Comparison of ENCODE assay signal across 23 mouse cellular contexts in genomic region chr5:48187819-48188218, GRCm38 (mm10).
A peak's percentile ranks its signal among the peaks of the same experiment; 100 is the strongest.
DNase-seq lines count a peak whose midpoint lies in the region; ATAC-seq and TF ChIP-seq lines count a peak whose summit lies in the region.
"Had no signal": no experiment of that assay in that cellular context is flagged by ENCODE, and none has a peak within 500 bp of the region (broad histone marks: within the 10 kb centered on the region; RNA-seq: fewer than 3 reads in every experiment).

No protein-coding gene starts in this region.

- WGBS in embryonic facial prominence, embryonic 14.5 days = 77% methylated on average over 4 of the region's 4 CpGs
- 89% methylated on average over 4 of the region's 4 CpGs for WGBS in embryonic facial prominence, embryonic 10.5 days
- WGBS in forebrain, embryonic 15.5 days = 69% methylated on average over 4 of the region's 4 CpGs
- WGBS in forebrain, embryonic 13.5 days = 87% methylated on average over 4 of the region's 4 CpGs
- 70% methylated on average over 4 of the region's 4 CpGs for WGBS in forebrain, postnatal 0 days
- WGBS in forebrain, embryonic 10.5 days = 93% methylated on average over 4 of the region's 4 CpGs

- no peak for ATAC-seq in embryonic facial prominence, embryonic 14.5 days (ENCODE audit: low read depth)
- 0 out of 2 replicates have a peak, but pooled peaks have one; percentile 46 for ATAC-seq in forebrain, embryonic 15.5 days (replicated peaks)
- no peak for ATAC-seq in forebrain, embryonic 13.5 days
- peak; percentile 55 for ATAC-seq in forebrain, postnatal 0 days
- ATAC-seq: activated CD4-positive, CD25-positive, alpha-beta regulatory T cell, adult 4 months; CD4-positive, CD25-positive, alpha-beta regulatory T cell, adult 4 months; Patski had no signal

- peak; percentile 24 for DNase-seq in embryonic facial prominence, embryonic 14.5 days (ENCODE audit: low spot score)
- DNase-seq in embryonic facial prominence, embryonic 10.5 days (ENCODE audit: low spot score) = no peak
- DNase-seq in forebrain, postnatal 0 days = no peak
- DNase-seq in forebrain, embryonic 10.5 days (ENCODE audit: extremely low spot score, low spot score) = no peak
- DNase-seq in adipocyte (ENCODE audit: low spot score) = peak; percentile 17
- DNase-seq in kidney, adult 18-20 months = no peak
- DNase-seq: adrenal gland, adult 2 months; adrenal gland, postnatal 10 days; adrenal gland, postnatal 25 days; B cell, adult 2 months; cerebellum, adult 11-12 months; cerebellum, adult 2 months; cerebellum, adult 9-10 months; cerebellum, postnatal 10 days; cerebellum, postnatal 25 days had no signal

- no peak for TF ChIP-seq CTCF in forebrain, postnatal 0 days (IDR thresholded peaks at IDR 0.05; ENCODE audit: low read depth)

- no peaks in the 10 kb centered on the region for H3K4me1 ChIP-seq in embryonic facial prominence, embryonic 14.5 days (ENCODE audit: control insufficient read depth, insufficient read depth, low read length)
- H3K4me1 ChIP-seq in embryonic facial prominence, embryonic 10.5 days = 0 out of 2 replicates have a peak, but pooled peaks cover 5% of the 10 kb centered on the region
- H3K4me1 ChIP-seq in forebrain, embryonic 15.5 days = no peaks in the 10 kb centered on the region
- no peaks in the 10 kb centered on the region for H3K4me1 ChIP-seq in forebrain, embryonic 13.5 days
- no peaks in the 10 kb centered on the region for H3K4me1 ChIP-seq in forebrain, postnatal 0 days (ENCODE audit: insufficient read depth)
- no peaks in the 10 kb centered on the region for H3K4me1 ChIP-seq in forebrain, embryonic 10.5 days
- H3K4me1 ChIP-seq: embryonic facial prominence, embryonic 13.5 days had no signal

- H3K9ac ChIP-seq in embryonic facial prominence, embryonic 14.5 days (ENCODE audit: low read depth, low read length) = no peak overlapping the region
- no peak overlapping the region for H3K9ac ChIP-seq in forebrain, embryonic 15.5 days (replicated peaks)
- H3K9ac ChIP-seq in forebrain, embryonic 13.5 days = no peak overlapping the region
- H3K9ac ChIP-seq in forebrain, postnatal 0 days = no peak overlapping the region
- H3K9ac ChIP-seq: embryonic facial prominence, embryonic 13.5 days had no signal

- no peak overlapping the region for H3K4me2 ChIP-seq in embryonic facial prominence, embryonic 14.5 days (ENCODE audit: low read depth, low read length)
- no peak overlapping the region for H3K4me2 ChIP-seq in forebrain, embryonic 15.5 days (replicated peaks)
- no peak overlapping the region for H3K4me2 ChIP-seq in forebrain, embryonic 13.5 days
- H3K4me2 ChIP-seq in forebrain, postnatal 0 days (ENCODE audit: low read depth) = no peak overlapping the region
- H3K4me2 ChIP-seq: embryonic facial prominence, embryonic 13.5 days had no signal

- H3K9me3 ChIP-seq in embryonic facial prominence, embryonic 14.5 days (ENCODE audit: control insufficient read depth, low read length) = no peaks in the 10 kb centered on the region
- no peaks in the 10 kb centered on the region for H3K9me3 ChIP-seq in embryonic facial prominence, embryonic 10.5 days
- H3K9me3 ChIP-seq in forebrain, embryonic 15.5 days = no peaks in the 10 kb centered on the region
- no peaks in the 10 kb centered on the region for H3K9me3 ChIP-seq in forebrain, embryonic 13.5 days (replicated peaks)
- no peaks in the 10 kb centered on the region for H3K9me3 ChIP-seq in forebrain, postnatal 0 days (ENCODE audit: low read length)
- H3K9me3 ChIP-seq in forebrain, embryonic 10.5 days = no peaks in the 10 kb centered on the region
- H3K9me3 ChIP-seq: embryonic facial prominence, embryonic 13.5 days; G1E had no signal

- no peaks in the 10 kb centered on the region for H3K27me3 ChIP-seq in embryonic facial prominence, embryonic 14.5 days (replicated peaks; ENCODE audit: control insufficient read depth, insufficient read depth, low read length)
- no peaks in the 10 kb centered on the region for H3K27me3 ChIP-seq in embryonic facial prominence, embryonic 10.5 days (replicated peaks; ENCODE audit: low read depth, poor library complexity, severe bottlenecking)
- no peaks in the 10 kb centered on the region for H3K27me3 ChIP-seq in forebrain, embryonic 15.5 days
- H3K27me3 ChIP-seq in forebrain, embryonic 13.5 days = no peaks in the 10 kb centered on the region
- no peaks in the 10 kb centered on the region for H3K27me3 ChIP-seq in forebrain, postnatal 0 days (ENCODE audit: insufficient read depth, low read length)
- no peaks in the 10 kb centered on the region for H3K27me3 ChIP-seq in forebrain, embryonic 10.5 days (ENCODE audit: poor library complexity, severe bottlenecking)
- H3K27me3 ChIP-seq: CH12.LX; embryonic facial prominence, embryonic 13.5 days had no signal

- peaks cover 3% of the 10 kb centered on the region; the same call in 1 of the 2 replicates for H3K36me3 ChIP-seq in embryonic facial prominence, embryonic 14.5 days (ENCODE audit: control insufficient read depth, insufficient read depth, low read length)
- H3K36me3 ChIP-seq in embryonic facial prominence, embryonic 10.5 days (replicated peaks) = no peaks in the 10 kb centered on the region
- H3K36me3 ChIP-seq in forebrain, embryonic 15.5 days = no peaks in the 10 kb centered on the region
- H3K36me3 ChIP-seq in forebrain, embryonic 13.5 days (ENCODE audit: poor library complexity, severe bottlenecking) = no peaks in the 10 kb centered on the region
- H3K36me3 ChIP-seq in forebrain, postnatal 0 days (ENCODE audit: insufficient read depth) = no peaks in the 10 kb centered on the region
- 0 out of 2 replicates have a peak, but pooled peaks cover 2% of the 10 kb centered on the region for H3K36me3 ChIP-seq in forebrain, embryonic 10.5 days (replicated peaks)
- H3K36me3 ChIP-seq: G1E had no signal

- H3K27ac ChIP-seq in embryonic facial prominence, embryonic 14.5 days (replicated peaks; ENCODE audit: low read depth, low read length) = no peak overlapping the region
- no peak overlapping the region for H3K27ac ChIP-seq in embryonic facial prominence, embryonic 10.5 days (replicated peaks)
- no peak overlapping the region for H3K27ac ChIP-seq in forebrain, embryonic 15.5 days (replicated peaks)
- no peak overlapping the region for H3K27ac ChIP-seq in forebrain, embryonic 13.5 days
- no peak overlapping the region for H3K27ac ChIP-seq in forebrain, postnatal 0 days (ENCODE audit: low read depth, low read length)
- no peak overlapping the region for H3K27ac ChIP-seq in forebrain, embryonic 10.5 days
- H3K27ac ChIP-seq: embryonic facial prominence, embryonic 13.5 days had no signal

- no peak overlapping the region for H3K4me3 ChIP-seq in embryonic facial prominence, embryonic 14.5 days (ENCODE audit: low read depth, low read length)
- no peak overlapping the region for H3K4me3 ChIP-seq in embryonic facial prominence, embryonic 10.5 days
- no peak overlapping the region for H3K4me3 ChIP-seq in forebrain, embryonic 15.5 days
- no peak overlapping the region for H3K4me3 ChIP-seq in forebrain, embryonic 13.5 days
- H3K4me3 ChIP-seq in forebrain, postnatal 0 days (ENCODE audit: low read depth, low read length) = no peak overlapping the region
- no peak overlapping the region for H3K4me3 ChIP-seq in forebrain, embryonic 10.5 days
- H3K4me3 ChIP-seq: embryonic facial prominence, embryonic 13.5 days had no signal

Comparison
In these comparisons a context has a peak if more than half of its experiments do, and no peak if none do; other contexts are left out.
1. ATAC-seq: peak in forebrain, embryonic 15.5 days (single experiment) and forebrain, postnatal 0 days (single experiment); none in embryonic facial prominence, embryonic 14.5 days (single experiment) and forebrain, embryonic 13.5 days (single experiment).
2. DNase-seq: peak in embryonic facial prominence, embryonic 14.5 days (single experiment) and adipocyte (single experiment); none in embryonic facial prominence, embryonic 10.5 days (single experiment), forebrain, postnatal 0 days (single experiment), forebrain, embryonic 10.5 days (single experiment) and kidney, adult 18-20 months (single experiment).